Mouse (Mus musculus): ENCODE data around the gene Atp1a2. TPM values are rescaled to one million over a fixed set of nuclear protein-coding genes. Genes with fewer than 3 reads are reported as not detected.
"Not testable (repeated sequence)": the region's sequence is repeated elsewhere in the genome, so short reads cannot be mapped to it uniquely, and the experiment has no call there.

Atp1a2 gene
- total RNA-seq, 2 experiments from 2014 or later: 896 to 1,049 TPM

GRCm38 (mm10) chr1:172274547-172274946 is 23.3 kb downstream of the Atp1a2 start:
- no peak for DNase-seq (ENCODE audit: low spot score)

GRCm38 (mm10) chr1:172274116-172274515 is 23.7 kb downstream of the Atp1a2 start:
- DNase-seq (ENCODE audit: low spot score): no peak

GRCm38 (mm10) chr1:172273386-172273785 is 24.5 kb downstream of the Atp1a2 start:
- peak; percentile 71 for DNase-seq (ENCODE audit: low spot score)

- peak; percentile 10 for DNase-seq (ENCODE audit: low spot score)
Observed at GRCm38 (mm10) chr1:172271765-172272164, 26.1 kb downstream of the Atp1a2 start.

GRCm38 (mm10) chr1:172271208-172271607 is 26.7 kb downstream of the Atp1a2 start:
- no peak for DNase-seq (ENCODE audit: low spot score)

GRCm38 (mm10) chr1:172261477-172262078 is 36.3 kb downstream of the Atp1a2 start, which contains the start of gene Igsf8:
TSS of gene Igsf8 (plus strand) at chr1:172261641.
- DNase-seq (ENCODE audit: low spot score): no peak

- DNase-seq (ENCODE audit: low spot score): no peak
Observed at GRCm38 (mm10) chr1:172258314-172258713, 39.5 kb downstream of the Atp1a2 start, which contains the start of gene Atp1a4. TSS of gene Atp1a4 (minus strand) at chr1:172258414.

- DNase-seq (ENCODE audit: low spot score): peak; percentile 37
Observed at GRCm38 (mm10) chr1:172247679-172248078, 50.2 kb downstream of the Atp1a2 start.

- DNase-seq (ENCODE audit: low spot score): no peak
Observed at GRCm38 (mm10) chr1:172247216-172247615, 50.6 kb downstream of the Atp1a2 start.

GRCm38 (mm10) chr1:172244645-172245044 is 53.2 kb downstream of the Atp1a2 start:
- DNase-seq (ENCODE audit: low spot score): not testable (repeated sequence)

GRCm38 (mm10) chr1:172243547-172244205 is 54.2 kb downstream of the Atp1a2 start:
- peak; percentile 81 for DNase-seq (ENCODE audit: low spot score)

GRCm38 (mm10) chr1:172242401-172242800 is 55.5 kb downstream of the Atp1a2 start:
- peak; percentile 65 for DNase-seq (ENCODE audit: low spot score)

- no peak for DNase-seq (ENCODE audit: low spot score)
Observed at GRCm38 (mm10) chr1:172240945-172241708, 56.7 kb downstream of the Atp1a2 start.

- no peak for DNase-seq (ENCODE audit: low spot score)
Observed at GRCm38 (mm10) chr1:172229215-172229614, 68.6 kb downstream of the Atp1a2 start.

GRCm38 (mm10) chr1:172228209-172228608 is 69.7 kb downstream of the Atp1a2 start:
- DNase-seq (ENCODE audit: low spot score): no peak

Other genes with a start within 250 kb of the Atp1a2 start
- gene Nhlh1, start 240.5 kb downstream of the Atp1a2 start, total RNA-seq (2021): not detected
- gene Copa, start 215.5 kb downstream of the Atp1a2 start, total RNA-seq (2021): 10 to 100 TPM; 85.8 to 86.6 TPM
- 10 to 100 TPM; 24.7 to 24.8 TPM for gene Ncstn, start 215.3 kb downstream of the Atp1a2 start, total RNA-seq (2021)
- gene Pex19, start 171.3 kb downstream of the Atp1a2 start, total RNA-seq (2021): 10 to 100 TPM; 74.8 to 76.0 TPM
- 100 to 1,000 TPM; 192 to 193 TPM for gene Dcaf8, start 150.0 kb downstream of the Atp1a2 start, total RNA-seq (2021)
- gene Pea15a, start 91.3 kb downstream of the Atp1a2 start, total RNA-seq (2021): 10 to 100 TPM; 20.2 to 33.2 TPM
- 1,000 to 10,000 TPM; 2,670 to 3,214 TPM for gene Casq1, start 78.2 kb downstream of the Atp1a2 start, total RNA-seq (2021)
- under 1 TPM; 0.40 to 0.43 TPM for gene Atp1a4, start 39.6 kb downstream of the Atp1a2 start, total RNA-seq (2021)
- 10 to 100 TPM in 1 of 2 experiments, 1 to 10 TPM in 1; 7.6 to 10.6 TPM for gene Igsf8, start 36.4 kb downstream of the Atp1a2 start, total RNA-seq (2021)
- not detected for gene Kcnj9, start 31.3 kb upstream of the Atp1a2 start, total RNA-seq (2021)
- gene Kcnj10, start 43.1 kb upstream of the Atp1a2 start, total RNA-seq (2021): under 1 TPM; 0.05 to 0.17 TPM
- gene Pigm, start 78.5 kb upstream of the Atp1a2 start, total RNA-seq (2021): 1 to 10 TPM; 3.0 to 3.3 TPM
- under 1 TPM; 0.28 to 0.30 TPM for gene Slamf9, start 177.3 kb upstream of the Atp1a2 start, total RNA-seq (2021)
- gene Igsf9, start 183.7 kb upstream of the Atp1a2 start, total RNA-seq (2021): under 1 TPM in 1 of 2 experiments, not detected in 1; 0.19 TPM
- gene Tagln2, start 202.0 kb upstream of the Atp1a2 start, total RNA-seq (2021): 10 to 100 TPM; 14.0 to 28.7 TPM
- gene Cfap45, start 222.7 kb upstream of the Atp1a2 start, total RNA-seq (2021): under 1 TPM in 1 of 2 experiments, not detected in 1; 0.47 TPM

Measured in gastrocnemius, adult 18-20 months (tissue).